Mouse (Mus musculus) G1E (cell line): ENCODE measurements at regions not wholly inside any gene's neighbourhood (a gene's known extent, or its start where the extent isn't known, plus 50 kb on each side); places are given as distances from the start of the nearest gene placed in this dataset.

Source experiments
- CTCF ChIP-seq: IDR thresholded peaks from 2 replicates; pipeline ENCODE4 v1.5.1; 2012; ENCODE audit warnings: low read depth, low read length, inconsistent platforms, mixed read lengths
- GATA1 ChIP-seq: IDR thresholded peaks from 2 replicates; pipeline ENCODE4 v1.6.1; 2012; ENCODE audit warnings: borderline replicate concordance, low read length, inconsistent platforms, mixed read lengths
- GATA2 ChIP-seq: IDR thresholded peaks from 2 replicates; pipeline ENCODE4 v1.6.1; 2012; ENCODE audit warnings: low read depth, low read length, inconsistent platforms, borderline replicate concordance
- POLR2AphosphoS5 ChIP-seq: IDR thresholded peaks from 2 replicates; pipeline ENCODE4 v1.6.1; 2012; ENCODE audit warnings: low read depth, low read length, inconsistent platforms; ENCODE audit not compliant: insufficient replicate concordance
- TAL1 ChIP-seq: conservative IDR thresholded peaks from 2 replicates; pipeline ENCODE4 v1.6.1; 2012; ENCODE audit warnings: low read depth, low read length, inconsistent platforms, mixed read lengths

DNA sequence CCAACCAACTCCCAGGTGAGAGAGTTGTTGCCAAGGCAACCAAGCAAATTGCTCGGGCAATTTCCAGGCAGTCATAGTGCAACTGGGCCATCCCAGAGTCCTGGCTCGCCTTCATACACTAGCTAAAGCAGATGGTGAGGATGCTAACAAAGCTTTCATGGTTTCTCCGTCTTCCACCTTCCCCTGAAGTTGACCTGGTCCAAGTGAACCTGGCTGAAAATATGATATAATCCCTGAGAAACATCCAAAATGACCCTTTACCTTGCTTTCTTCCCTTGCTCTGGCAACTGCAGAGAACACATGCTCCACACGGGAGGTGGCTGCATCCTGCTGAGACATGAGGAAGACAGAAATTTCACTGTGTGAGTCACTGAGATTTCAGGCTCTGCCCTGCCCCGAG lies 494.1 kb downstream of the Pdcd6ip start:
- TF ChIP-seq CTCF = no peak
- TF ChIP-seq GATA1 = no peak
- no peak for TF ChIP-seq TAL1
- TF ChIP-seq GATA2 = no peak
- TF ChIP-seq POLR2AphosphoS5 = no peak
